Mouse (Mus musculus): ENCODE results near the gene Dhx34. TPM values are rescaled to one million over a fixed set of nuclear protein-coding genes. Genes with fewer than 3 reads are reported as not detected.
"Not testable (repeated sequence)": the region's sequence is repeated elsewhere in the genome, so short reads cannot be mapped to it uniquely, and the experiment has no call there.

Gene Dhx34
- 1 to 10 TPM; 6.6 to 9.5 (median 8.0) TPM for total RNA-seq (2022)

DNA sequence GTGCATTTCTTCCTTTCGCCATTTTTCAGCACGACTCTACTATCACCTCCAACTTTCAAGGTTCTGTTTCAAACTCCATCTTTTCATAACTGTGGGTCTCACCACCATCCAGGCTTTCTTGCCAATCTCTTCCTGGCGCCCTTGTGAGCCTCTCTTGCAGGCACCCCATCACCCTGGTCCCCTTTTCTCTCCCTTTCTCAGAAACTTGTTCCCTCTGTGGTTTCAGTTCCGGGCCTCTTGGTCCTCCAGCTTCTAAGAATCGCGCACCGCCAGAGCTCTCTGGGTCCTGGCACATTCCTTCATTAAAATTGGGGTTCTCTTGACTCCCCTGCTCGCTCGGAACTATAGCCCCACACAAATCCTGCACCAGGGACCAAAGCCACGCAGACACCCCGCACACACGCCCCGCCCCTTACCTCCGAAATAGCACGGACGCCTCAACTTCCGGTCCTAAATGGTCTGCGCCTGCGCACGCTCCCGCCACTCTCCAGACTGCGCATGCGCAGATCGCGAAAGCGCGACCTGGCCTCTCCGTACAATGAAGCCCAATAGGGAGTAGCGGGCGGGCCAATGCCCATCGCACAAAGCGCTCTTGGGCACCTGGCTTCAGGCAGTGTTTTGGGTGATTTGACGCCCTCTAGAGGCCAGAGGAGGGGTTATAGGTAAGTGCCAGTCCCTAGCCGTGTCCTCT lies at the start of gene Dhx34:
Dhx34 (minus strand) TSS at position 456 of the 691 bp plus-strand sequence.
- peak; percentile 94 for DNase-seq (ENCODE audit: low spot score)

DNA sequence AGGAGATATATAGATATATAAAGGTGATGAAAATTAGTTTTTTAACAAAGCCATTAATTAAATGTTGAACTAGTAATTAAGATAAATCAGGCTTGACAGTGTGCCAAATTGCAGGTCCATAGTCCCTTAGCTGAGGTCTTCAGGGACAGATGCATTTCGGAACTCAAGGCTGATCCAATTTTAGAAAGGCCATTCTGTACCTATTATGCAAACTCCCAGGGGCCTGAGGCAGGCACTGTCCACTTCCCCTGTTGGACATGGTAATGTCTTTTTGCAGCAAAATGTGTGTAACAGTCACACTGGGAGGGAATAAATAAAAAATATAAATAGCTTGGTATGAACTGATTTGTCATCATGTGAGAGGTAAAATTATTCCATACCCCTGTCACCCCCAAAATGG lies 49.3 kb upstream of the Dhx34 start:
- no peak for DNase-seq (ENCODE audit: low spot score)

DNA sequence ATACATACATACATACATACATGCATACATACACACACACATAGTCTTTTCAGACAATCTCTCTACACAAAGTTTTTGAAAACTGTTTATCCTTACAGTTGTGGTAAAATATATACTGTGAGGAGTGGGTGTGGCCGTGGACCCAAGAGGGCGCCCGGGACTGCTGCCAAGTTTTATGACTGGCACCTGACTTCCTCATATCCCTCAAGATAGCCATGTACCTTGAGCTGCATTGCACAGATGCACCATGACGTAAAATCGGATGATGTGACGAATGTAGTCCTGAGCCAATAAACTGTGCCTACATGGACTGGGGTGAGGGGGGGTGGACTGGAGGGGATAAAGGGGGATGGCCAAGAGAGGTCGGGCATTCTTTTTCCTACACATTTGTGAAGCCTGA lies 44.8 kb upstream of the Dhx34 start:
- DNase-seq (ENCODE audit: low spot score): not testable (repeated sequence)

DNA sequence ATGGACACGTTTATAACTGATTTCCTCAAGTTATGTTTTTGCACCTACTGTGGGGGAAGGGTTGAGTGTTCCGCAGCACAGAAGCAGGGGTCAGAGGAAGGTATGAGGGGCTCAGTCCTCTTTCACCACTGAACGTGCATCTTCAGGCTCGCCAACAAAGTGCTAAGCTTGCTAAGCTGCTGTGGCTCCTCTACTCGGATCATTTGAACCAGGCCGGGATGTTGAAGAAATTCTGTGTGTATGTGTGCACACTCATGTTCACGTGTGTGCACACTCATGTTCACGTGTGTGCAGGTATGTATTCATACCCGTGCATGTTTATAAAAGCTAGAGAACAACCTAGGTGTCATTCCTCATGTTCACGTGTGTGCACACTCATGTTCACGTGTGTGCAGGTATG lies 44.0 kb upstream of the Dhx34 start:
- no peak for DNase-seq (ENCODE audit: low spot score)

DNA sequence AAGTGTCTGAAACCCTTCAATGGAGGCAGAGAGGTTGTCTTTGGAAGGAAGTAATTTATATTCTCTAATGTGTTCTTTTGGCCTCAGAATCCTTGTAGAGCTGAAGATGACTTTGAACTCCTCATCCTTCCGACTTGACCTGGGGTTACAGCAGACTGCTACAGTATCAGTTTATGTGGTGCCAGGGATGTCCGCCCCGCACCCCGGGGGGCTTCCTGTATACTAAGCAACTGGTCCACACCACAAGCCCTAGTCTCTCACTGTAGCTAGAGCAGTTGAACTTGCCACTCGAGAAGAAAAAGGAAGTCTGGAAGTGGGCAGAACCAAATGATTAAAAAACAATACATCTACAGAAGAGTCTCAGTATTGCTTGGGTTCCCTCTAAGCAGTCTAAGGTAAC lies 42.0 kb upstream of the Dhx34 start:
- DNase-seq (ENCODE audit: low spot score): no peak

DNA sequence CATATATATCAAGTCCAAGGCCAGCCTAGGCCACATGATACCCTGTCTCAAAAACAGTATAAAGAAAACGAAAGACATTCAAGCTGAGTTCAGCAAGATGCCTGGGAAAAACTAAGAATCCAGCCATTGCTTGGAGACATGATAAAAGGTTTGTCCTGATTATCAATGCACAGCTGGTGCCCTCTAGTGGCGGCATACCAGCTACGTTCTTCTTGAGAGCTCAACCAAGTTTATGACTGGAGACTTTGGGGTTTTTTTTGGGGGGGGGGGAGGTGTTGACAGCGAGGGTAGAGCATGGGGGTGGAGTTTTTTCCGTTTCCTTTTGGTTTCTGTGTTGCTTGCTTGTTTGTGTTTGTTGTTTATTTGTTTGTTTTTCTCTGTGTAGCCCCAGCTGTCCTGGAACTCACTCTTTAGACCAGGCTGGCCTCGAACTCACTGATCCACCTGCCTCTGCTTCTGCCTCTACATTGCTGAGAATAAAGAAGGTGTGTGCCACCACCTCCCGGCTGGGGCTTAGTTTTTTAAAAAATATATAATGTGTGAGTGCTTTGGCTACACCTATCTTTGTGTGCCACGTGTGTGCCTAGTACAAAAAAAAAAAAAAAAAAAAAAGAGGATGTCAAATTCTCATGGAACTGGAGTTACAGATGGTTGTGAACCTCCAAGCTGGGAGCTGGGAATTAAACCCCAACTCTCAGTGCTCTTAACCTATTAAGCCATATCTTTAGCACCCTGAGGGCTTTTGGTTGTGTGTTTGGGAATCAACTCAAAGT lies 41.4 kb upstream of the Dhx34 start:
- DNase-seq (ENCODE audit: low spot score): peak; percentile 68

DNA sequence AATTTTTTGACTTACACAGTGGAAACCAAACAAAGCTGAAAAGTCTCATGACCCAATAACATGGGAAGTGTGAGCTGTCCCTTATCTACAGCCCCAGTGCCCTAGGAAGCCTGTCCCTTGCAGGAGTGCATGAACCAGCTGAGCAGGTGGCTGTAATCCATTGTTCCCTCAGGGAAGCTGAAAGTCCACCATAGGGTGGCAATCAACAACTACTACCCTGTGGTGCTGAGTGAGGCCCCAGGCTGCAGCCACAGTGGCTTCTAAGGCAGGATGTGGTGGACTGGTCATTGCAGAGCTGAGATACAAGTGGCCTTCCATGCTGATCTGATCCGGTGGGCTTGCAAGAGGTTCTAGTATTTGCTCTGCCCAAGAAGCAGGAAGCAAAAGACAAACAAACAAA lies 39.3 kb upstream of the Dhx34 start:
- DNase-seq (ENCODE audit: low spot score): no peak

DNA sequence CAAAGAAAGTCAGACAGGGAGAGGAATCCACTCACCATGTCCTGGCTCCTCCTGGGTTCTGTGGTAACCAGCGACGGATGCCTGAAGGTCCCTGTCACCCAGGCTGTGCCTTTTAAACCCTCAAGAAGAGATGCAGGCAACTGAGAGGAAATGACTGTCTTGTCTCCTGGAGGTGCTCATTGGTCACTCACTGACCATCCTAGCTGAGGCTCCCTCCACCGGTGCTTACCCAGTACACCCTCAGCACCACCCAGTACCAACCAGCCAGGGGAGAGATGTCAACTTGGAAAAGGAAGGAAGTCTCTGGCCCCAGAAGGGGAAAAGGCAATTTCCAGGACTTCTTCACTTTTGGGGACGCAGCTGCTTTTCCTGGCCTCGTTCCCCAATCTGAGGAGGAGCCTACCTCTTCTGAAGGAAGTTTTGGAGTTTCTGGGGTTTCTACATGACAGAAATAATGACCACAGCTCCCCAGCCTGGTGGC lies 37.3 kb upstream of the Dhx34 start, which contains the start of gene C5ar1:
C5ar1 (minus strand) TSS at position 431 of the 481 bp plus-strand sequence.
- DNase-seq (ENCODE audit: low spot score): no peak

DNA sequence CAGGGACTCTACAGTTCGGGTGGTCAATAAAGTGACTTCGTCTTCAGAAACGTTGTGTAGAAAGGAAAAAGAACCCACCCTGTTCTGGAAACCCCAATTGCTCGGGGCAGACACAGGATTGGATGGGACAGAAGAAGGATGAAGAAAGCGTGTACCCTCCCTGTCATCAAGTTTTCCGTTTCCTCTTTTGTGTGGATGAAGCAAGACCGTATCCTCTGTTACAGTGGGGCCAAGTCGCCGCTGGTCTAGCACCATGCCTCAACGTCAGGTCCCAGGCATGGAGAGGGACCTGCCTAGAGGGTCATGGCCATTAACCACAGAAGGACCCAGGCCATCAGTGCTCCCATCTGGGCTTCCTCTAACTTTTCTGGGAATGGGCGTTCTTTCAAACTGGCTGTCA lies 36.0 kb upstream of the Dhx34 start:
- DNase-seq (ENCODE audit: low spot score): no peak

DNA sequence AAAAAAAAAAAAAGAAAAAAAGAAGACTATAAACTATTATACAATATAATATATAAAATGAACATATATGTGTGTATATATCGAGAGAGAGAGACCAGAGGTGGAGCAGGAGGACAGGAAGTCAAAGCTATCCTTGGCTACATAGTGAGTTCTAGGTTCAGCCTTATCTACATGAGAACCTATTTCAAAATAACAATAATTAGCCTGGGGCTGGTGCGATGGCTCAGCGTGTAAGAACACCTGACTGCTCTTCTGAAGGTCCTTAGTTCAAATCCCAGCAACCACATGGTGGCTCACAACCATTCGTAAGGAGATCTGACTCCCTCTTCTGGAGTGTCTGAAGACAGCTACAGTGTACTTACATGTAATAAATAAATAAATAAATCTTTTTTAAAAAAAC lies 34.1 kb upstream of the Dhx34 start:
- DNase-seq (ENCODE audit: low spot score): not testable (repeated sequence)

DNA sequence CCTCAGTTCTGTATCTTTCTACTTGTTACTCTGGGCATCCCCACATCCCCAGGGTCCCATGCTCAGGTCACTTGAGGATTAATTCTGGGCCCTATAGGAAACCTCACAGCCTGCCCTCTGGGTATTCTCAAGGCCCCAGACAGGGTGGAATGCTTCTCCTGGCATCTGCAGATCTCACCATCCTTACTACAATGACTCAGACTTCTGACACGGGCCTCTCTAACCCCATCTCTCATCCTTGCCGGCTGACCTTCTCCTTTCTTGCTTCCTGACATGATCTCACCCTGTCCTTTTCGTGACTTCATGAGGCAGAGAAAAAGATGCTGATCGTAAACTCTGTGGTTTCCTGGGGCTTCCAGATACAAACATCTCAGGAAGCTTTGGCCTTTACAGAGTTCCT lies 32.4 kb upstream of the Dhx34 start:
- no peak for DNase-seq (ENCODE audit: low spot score)

DNA sequence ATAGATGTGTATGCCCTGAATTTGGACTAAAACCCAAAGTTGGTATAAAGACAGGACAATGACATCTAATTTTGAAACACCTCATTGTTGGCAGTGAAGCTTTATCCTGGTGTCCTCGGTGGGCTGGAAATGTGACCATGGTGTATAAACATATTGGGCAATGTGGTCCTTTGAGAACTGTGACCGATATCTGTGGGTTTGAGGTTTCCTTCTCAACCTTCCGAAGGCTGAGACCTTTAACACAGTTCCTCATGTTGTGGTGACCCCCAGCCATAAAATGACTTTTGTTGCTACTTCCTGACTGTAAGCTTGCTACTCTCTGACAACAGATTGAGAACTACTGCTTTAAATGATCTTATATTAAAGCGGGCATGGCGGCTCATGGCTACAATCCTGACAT lies 28.9 kb upstream of the Dhx34 start:
- DNase-seq (ENCODE audit: low spot score): no peak

DNA sequence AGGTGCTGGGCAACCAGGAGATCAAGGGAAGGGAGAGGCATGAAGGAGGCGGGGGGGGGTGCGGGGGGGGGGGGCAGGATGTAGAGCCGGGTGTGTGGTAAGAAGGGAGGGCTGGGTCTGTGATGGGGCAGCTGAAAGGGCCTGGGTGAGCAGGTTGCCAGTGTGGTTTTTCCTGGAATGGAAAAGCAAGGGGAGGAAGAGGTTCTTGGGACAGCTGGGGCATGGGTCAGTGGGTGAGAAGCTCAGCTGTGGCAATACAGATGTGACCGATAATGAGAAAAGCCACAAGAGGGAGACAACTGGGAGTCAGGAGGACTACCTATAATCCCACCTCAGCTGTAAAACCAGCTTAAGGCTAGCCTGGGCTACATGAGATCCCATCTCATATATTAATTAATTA lies 24.1 kb upstream of the Dhx34 start:
- DNase-seq (ENCODE audit: low spot score): no peak

DNA sequence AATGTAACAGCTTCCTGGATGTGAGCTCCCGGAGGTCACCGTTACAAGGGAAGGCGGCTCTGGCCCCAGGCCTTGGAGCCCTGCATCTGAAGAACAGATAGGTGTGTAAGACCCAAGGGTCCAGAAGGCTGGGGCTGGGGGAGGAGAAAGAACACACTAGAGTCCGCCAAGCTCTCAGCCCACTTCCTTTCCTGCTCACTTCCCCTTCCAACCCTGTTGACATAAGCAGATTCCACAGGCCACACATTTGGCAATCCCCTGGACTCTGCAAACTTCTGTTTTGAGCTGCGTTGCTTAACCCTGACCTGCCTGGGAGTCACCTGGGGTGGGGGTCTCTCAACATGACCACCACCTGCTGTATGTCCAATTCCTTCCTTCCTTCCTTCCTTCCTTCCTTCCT lies 22.2 kb upstream of the Dhx34 start, which contains the start of gene C5ar2:
C5ar2 (minus strand) TSS at position 88 of the 400 bp plus-strand sequence.
- no peak for DNase-seq (ENCODE audit: low spot score)

DNA sequence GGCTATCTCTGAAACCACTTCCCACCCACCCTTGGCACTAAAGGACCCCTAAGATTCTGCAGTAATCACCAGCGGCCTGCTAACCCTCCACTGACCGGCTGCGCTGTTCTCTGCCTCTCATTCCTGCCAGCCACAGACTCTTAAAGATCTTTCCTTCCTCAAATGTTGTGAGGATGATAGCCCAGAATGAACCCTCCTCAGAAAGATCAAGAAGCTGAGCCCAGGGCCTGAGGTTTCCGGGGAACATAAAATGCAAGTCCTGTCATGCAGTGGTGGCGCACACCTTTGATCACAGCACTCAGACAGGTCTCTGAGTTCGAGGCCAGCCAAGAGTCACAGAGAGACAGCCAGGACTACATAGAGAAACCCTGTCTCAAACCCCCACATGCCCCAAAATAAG lies 20.4 kb upstream of the Dhx34 start:
- DNase-seq (ENCODE audit: low spot score): no peak

DNA sequence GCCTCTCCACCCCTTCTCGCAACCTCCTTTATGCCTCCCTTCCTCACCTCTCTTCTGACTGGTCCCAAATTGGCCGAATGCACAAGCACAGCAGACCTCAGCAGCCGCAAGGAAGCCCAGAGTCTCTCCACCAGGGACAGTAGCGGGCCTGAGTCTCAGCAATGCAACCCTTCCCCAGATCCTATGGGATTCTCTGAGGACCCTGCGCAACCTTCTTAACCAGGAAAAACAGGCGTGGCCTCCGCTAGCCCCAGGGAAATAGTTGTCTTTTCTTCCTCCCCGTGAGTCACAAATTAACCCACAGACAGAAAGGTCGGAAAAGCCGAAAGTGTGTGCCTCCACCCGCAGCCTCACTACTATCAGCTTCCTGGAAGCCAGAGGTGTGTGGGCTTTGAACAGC lies 19.9 kb upstream of the Dhx34 start:
- DNase-seq (ENCODE audit: low spot score): no peak

DNA sequence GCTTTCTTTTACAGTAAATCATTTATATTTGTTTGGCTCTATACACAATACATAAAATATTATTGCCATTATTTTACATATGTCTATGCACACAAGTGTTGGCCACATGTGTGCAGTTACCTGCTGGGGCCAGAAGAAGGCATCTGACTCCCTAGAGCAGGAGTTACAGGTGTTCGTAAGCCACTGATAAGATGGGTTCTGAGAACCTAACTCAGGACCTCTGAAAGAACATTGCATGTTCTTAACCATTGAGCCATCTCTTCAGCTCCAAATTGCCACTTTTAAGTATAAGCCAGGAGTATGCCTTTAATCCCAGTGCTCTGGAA lies 19.1 kb upstream of the Dhx34 start:
- DNase-seq (ENCODE audit: low spot score): no peak

DNA sequence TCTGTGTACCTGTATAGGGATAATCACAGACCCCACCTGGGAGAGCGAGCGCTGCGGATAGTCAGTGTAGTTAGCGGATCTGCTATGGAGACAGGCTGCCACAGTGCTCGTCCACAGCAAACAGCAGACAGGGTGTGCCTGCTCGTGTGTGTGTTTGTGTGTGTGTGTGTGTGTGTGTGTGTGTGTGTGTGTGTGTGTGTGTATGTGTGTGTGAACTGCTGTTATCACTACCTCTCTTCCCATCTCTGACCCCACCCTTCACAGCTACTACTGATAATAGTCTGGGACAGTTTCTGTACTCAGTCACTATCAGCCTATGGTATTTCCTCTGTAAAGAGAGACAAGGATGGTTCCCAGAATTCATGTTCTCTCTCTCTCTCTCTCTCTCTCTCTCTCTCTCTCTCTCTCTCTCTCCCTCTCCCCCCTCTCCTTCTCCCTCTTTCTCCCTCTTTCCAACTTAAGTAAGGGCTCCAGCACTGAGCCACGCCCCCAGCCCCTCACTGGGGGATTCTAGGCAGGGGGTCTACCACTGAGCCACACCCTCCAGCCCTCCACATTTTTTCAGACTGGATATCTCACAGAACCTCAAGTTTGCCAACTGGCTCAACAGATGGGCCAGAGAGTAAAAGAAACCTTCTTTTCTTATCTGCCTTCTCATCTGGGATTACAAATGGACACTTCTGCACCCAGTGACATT lies 18.6 kb upstream of the Dhx34 start:
- DNase-seq (ENCODE audit: low spot score): no peak

DNA sequence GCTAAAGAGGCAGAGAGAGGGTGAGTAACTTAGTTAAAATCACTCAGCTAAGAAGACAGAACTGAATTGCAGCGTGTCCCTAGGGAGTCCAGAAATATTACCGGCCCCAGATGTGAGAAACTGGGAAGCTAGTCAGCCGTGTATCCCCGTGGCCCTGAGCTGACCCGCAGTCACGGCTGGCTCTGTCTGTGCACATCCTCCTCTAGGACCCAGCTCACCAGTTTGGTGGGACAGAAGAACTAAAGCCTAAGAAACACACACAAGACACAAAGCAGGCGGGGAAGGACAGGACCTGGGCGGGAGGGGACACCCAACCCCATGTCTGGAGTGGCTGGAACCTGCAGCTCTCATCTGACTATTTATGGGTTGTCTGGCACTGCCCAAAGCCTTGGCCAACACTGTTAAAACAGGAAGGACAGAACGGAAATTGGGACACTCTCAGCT lies 17.7 kb upstream of the Dhx34 start:
- DNase-seq (ENCODE audit: low spot score): peak; percentile 45

DNA sequence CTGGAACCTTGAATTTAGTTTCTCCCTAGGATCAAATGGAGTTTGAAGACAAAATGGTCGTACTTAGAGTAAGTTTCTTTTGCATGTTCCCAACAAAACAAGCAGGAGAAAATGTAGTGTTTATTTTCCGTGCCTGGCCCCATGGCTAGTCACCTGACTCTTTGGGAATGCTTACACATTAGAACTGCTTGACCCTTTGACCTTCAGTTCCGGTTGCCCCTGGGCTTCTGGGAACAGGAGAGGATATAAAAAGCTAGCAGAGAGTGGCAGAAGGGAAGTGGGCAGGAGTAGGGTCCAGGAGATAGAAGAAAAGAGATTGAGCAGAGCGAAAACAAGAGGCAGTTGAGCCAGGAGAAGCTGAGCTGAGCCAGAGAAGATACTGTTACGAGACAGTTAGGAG lies 8.0 kb upstream of the Dhx34 start:
- DNase-seq (ENCODE audit: low spot score): peak; percentile 46

DNA sequence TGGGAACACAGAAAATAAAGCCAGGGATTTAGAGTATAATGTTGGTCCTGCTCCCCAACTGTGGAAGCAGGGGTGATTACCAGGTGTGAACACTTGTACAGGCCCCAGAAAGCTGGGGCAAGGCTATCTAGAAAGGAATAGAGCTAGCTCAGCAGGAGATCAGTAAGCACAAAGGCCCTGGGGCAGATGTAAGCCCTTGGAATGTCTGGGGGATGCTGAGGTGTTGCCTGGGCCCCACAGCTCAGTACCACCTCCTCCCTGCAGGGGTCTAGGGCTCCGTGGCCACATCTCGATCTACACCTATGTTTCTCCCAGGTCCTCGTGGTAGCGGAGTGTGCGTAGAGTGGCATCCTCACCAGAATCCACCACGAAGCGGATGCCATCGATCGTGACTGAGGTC lies 7.9 kb downstream of the Dhx34 start:
- DNase-seq (ENCODE audit: low spot score): no peak

DNA sequence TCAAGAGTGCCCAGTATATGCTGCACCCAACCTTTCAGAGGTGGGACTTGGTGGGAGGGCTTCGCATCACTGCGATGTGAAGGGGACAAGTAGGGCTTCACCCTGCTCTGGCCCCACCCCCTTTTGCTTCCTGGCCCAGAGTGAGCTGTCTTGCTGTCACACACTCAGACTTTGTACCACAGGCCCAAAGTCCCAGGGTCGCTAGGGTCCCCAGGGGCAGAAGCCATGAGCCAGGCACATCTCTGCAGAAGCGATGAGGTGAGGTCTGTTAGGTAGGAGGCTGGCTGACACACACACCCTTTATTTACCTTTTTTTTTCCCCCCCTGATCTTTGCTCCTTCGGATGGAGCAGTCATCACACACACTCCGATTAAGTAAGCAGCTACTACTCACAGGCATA lies 8.6 kb downstream of the Dhx34 start:
- no peak for DNase-seq (ENCODE audit: low spot score)
